Mouse (Mus musculus): Measurements from ENCODE around the gene Rptn.
"Not testable (repeated sequence)": the region's sequence is repeated elsewhere in the genome, so short reads cannot be mapped to it uniquely, and the experiment has no call there.

Rptn gene

DNA sequence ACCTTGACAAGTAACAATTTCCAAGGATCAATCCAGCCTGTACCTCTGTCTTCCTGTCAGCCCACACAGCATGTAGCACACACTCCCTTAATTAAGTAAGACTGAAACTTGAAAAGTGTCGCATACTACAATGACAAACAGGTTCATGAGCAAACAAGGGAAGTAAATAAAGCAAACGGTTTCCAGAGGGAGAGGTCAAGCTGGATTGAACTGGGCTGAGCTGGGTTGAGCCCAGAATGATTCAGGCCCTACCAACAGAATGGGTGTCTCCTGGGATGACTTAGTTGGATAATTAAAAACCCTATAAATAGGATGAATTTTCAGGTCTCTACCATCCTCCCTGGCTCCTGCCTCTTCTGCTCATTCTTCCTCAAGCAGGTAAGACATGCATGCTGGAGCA lies at the start of gene Rptn:
Rptn (plus strand) TSS at position 334 of the 400 bp plus-strand sequence.
- peak in 1 of 2 experiments; percentile 12 for DNase-seq

- no peak for DNase-seq
Measured at GRCm38 (mm10) chr3:93346896-93347295, 46.6 kb upstream of the Rptn start.

DNA sequence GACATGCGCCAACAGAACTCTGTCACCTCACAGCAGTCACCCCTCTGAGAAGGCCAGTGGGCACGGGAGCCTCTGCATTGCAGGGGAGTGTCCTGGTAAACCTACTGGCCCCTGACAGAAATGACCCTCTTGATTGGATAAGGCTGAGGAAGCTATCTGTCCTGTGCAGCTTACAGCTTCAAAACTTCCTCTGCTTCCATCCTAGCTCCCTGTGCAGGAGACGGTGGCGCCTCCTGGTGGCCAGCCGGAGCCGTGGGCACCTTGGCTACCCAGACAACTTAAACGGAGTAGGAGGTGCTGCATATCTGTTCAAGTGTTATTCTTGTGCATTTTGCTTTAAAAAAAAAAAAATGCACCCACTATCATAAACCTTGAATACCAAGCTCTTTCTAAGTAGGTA lies 33.5 kb upstream of the Rptn start:
- peak; percentile 34 to 46 for DNase-seq

GRCm38 (mm10) chr3:93361933-93362574 lies 31.4 kb upstream of the Rptn start:
- DNase-seq, result no peak

DNA sequence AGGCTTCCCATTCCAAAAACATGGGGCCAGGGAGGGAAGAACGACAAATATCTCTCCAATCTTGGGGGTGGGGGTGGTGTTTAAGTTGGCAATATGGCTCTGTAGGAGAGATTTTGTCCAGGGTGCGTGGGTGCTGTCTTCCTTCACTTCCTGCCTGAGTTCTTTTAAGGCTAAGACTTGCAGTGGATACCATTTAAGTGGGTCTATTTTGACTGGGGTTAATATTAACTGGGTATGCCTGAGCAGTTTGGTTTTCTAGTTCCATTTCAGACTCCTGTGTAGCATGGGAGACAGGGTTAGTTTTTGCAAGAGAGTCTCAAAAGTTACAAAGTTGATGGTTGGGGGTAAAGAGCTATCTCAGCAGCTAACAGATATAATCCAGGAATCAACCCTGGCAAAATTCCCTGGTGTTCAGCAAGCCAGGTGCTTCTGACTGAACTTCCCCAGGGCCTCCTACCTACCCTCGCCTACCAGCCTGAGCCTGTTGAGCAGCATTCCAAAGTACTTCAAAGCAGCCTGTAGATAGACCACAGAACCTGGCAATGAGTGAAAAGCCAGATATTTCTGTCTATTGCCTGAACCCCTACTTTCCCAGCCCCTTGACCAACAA lies 26.4 kb upstream of the Rptn start:
- peak; percentile 68 to 78 for DNase-seq

GRCm38 (mm10) chr3:93368171-93368570 lies 25.3 kb upstream of the Rptn start:
- no peak for DNase-seq

- DNase-seq, result no peak
Measured at GRCm38 (mm10) chr3:93373416-93373815, 20.1 kb upstream of the Rptn start.

DNA sequence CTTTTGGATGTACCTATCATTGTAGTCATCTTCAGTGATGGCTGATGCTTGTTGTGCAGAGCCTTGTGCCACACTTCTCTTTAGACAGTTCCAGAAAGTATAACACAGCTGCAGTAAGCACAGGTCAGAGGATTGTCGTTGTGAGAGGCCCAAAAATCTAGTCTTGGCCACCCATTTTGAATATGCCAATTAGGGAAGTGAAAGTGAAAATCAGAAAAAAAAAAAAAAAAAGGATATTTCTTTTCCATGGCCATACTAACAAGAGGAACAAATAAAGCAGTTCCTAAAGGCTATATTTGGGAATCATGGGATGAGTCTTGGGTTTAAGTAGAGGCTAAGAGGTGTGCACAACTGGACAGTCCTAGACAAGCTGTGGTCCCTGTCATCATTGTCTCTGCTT lies 18.3 kb upstream of the Rptn start:
- no peak for DNase-seq

- no peak for DNase-seq
Measured at GRCm38 (mm10) chr3:93375601-93376000, 17.9 kb upstream of the Rptn start.

- DNase-seq, result no peak
Measured at GRCm38 (mm10) chr3:93378146-93378545, 15.4 kb upstream of the Rptn start.

DNA sequence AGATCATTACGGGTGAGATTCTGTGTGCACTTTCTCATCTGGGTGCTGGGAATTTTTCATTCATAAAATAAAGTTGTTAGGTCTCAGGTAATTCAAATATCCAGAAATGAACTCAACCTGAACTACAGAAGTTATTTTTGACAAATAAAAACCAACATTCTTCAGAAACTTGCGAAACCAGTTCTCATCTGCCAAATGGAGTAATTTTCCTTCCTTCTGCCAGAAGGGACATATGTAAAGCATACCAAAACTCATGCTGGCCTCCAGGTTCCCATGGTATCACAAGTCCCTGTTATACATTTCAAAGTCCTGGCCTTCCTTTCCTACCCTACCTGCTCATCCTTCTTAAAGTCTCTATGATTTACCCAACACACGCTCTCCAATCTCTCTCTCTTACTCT lies 10.4 kb downstream of the Rptn start:
- DNase-seq, result no peak

- DNase-seq, result peak; percentile 12 to 37
Measured at GRCm38 (mm10) chr3:93406992-93407391, 13.5 kb downstream of the Rptn start.

GRCm38 (mm10) chr3:93411905-93412304 lies 18.4 kb downstream of the Rptn start:
- no peak for DNase-seq

GRCm38 (mm10) chr3:93431673-93432072 lies 38.2 kb downstream of the Rptn start:
- DNase-seq, result no peak

DNA sequence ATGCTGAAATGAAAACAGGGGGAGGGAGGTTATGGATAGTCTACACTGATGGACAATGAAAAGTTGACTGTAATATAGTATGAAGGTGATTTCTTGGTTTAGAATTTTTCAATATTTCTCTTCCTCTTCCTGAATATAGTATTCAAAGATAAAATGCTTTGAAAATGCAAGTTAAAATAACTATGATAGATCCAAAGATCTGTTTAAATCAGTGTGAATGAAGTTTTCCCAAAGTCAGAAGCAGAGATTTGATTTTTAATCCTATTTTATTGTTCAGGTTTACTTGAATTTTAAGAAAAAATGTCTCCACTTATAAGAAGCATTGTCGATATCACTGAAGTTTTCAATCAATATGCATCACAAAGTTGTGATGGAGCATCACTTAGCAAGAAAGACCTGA lies 48.5 kb downstream of the Rptn start, which contains the start of gene Tchh:
Tchh (plus strand) TSS at position 301 of the 400 bp plus-strand sequence.
- no peak for DNase-seq

GRCm38 (mm10) chr3:93443501-93444101 lies 50.1 kb downstream of the Rptn start:
- DNase-seq, result peak; percentile 22 to 46

- peak; percentile 73 to 74 for DNase-seq
Measured at GRCm38 (mm10) chr3:93444343-93445164, 51.1 kb downstream of the Rptn start.

GRCm38 (mm10) chr3:93445165-93445705 lies 51.7 kb downstream of the Rptn start:
- DNase-seq, result peak; percentile 12 to 26

- peak; percentile 18 to 22 for DNase-seq
Measured at GRCm38 (mm10) chr3:93446128-93446755, 52.7 kb downstream of the Rptn start.

DNA sequence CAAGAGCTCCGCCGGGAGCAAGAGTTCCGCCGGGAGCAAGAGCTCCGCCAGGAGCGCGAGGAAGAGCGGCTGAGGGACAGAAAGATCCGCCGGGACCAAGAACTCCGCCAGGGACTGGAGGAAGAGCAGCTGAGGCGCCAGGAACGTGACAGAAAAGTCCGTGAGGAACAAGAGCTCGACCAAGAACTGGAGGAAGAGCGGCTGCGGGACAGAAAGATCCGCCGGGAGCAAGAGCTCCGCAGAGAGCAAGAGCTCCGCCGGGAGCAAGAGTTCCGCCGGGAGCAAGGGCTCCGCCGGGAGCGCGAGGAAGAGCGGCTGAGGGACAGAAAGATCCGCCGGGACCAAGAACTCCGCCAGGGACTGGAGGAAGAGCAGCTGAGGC lies 53.2 kb downstream of the Rptn start:
- DNase-seq, result not testable (repeated sequence)

DNA sequence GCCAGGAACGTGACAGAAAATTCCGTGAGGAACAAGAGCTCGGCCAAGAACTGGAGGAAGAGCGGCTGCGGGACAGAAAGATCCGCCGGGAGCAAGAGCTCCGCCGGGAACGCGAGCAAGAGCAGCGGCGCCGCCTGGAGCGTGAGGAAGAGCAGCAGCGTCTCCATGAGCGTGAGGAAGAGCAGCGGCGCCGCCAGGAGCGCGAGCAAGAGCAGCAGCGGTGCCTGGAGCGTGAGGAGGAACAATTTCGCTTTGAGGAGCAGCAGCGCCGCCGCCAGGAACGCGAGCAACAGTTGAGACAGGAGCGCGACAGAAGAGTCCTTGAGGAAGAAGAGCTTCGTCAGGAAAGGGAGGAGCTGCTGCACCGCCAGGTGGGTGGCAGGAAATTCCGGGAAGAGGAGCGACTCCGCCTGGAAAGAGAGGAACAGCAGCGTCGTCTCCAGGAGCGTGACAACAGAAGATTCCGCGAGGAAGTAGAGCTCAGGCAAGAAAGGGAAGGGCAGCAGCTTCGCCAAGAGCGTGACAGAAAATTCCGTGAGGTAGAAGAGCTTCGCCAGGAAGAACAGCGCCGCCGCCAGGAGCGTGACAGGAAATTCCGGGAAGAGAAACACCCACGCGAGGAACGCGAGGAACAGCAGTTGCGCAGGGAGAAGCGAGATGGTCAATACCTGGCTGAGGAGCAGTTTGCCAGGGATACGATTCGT lies 53.8 kb downstream of the Rptn start:
- peak; percentile 73 to 77 for DNase-seq

All from lung, adult 18-20 months (tissue).